Mouse (Mus musculus): ENCODE results near the gene Garnl3. TPM values are rescaled to one million over a fixed set of nuclear protein-coding genes. Genes with fewer than 3 reads are reported as not detected.

Garnl3 gene
- polyA plus RNA-seq, 1 experiment from 2014 or later, result 0.40 TPM

DNA sequence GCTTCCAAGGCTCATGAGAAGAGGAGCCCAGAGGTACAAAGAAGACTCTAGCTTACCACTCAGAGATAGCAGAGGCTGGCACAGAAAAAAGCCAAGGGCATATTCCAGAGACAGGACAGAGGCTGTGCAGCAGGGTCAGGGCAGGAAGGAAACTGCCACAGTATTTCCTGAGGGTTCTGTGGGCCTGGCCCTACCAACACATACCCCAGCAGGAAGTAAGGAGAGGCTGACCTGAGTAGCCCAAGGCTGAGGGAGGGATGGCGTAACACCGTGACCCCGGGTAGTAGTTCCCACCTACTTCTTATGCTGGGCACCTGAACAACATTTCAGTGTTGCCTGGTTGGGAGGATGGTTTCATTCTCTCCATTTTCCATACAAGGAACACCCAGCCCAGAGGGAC lies 35.6 kb upstream of the Garnl3 start:
- Histone ChIP-seq H3K9ac (replicated peaks) (no peak overlapping the region), H3K4me1 (ENCODE audit: insufficient read depth) (peaks cover 5% of the 10 kb centered on the region; the same call in 1 of the 2 replicates), H3K27me3 (ENCODE audit: insufficient read depth, low read length) (no peaks in the 10 kb centered on the region), H3K36me3 (replicated peaks; ENCODE audit: insufficient read depth, low read length) (0 out of 2 replicates have a peak, but pooled peaks cover 3% of the 10 kb centered on the region), H3K4me2 (ENCODE audit: low read depth, low read length) (no peak overlapping the region), H3K4me3 (ENCODE audit: low read depth, low read length) (no peak overlapping the region), H3K9me3 (ENCODE audit: low read length) (no peaks in the 10 kb centered on the region), H3K27ac (ENCODE audit: low read depth) (no peak overlapping the region)
- no peak for ATAC-seq
- TF ChIP-seq CTCF (IDR thresholded peaks at IDR 0.05; ENCODE audit: low read depth) (no peak), EP300 (IDR thresholded peaks at IDR 0.05; ENCODE audit: low read depth) (no peak)
- WGBS (ENCODE audit: insufficient replicate concordance), result 58% methylated on average over 3 of the region's 3 CpGs
- DNase-seq, result no peak

DNA sequence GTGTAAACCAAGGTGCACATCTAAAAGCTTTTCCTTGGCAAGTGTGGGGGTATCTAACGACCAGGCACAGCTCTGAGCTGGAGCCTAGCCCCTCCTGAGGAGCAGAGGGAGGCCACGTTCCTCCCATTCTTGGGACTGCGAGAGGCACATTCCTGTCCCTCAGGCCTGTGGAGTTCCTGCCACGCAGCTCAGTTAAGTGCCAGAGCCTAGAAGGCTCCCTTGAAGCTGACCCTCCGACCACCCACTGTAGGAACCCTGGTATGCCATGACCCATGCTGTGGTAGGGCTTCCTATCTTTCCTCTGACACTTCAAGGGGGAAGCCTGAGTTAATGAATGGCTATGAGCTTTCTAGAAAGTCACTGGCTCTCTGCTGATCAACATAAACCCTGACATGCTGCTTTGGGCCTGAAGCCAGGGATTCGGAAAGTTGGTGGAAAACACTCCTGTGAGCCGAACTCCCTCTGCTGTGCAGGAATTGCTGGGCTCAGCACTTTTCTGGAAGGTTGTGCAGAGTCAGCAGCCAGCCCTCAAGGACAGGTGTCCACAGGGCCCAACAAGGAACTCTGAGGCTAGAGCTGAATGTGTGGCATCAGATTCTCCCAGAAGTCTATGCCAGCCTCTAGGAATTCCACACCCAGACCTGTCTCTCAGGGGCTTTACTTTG lies 34.4 kb upstream of the Garnl3 start:
- DNase-seq, result no peak
- H3K4me2 ChIP-seq (ENCODE audit: low read depth, low read length), result no peak overlapping the region
- no peaks in the 10 kb centered on the region for H3K9me3 ChIP-seq (ENCODE audit: low read length)
- 61% methylated on average over 7 of the region's 7 CpGs for WGBS (ENCODE audit: insufficient replicate concordance)
- H3K9ac ChIP-seq (replicated peaks), result no peak overlapping the region
- H3K27ac ChIP-seq (ENCODE audit: low read depth), result 0 out of 2 replicates have a peak overlapping the region, but pooled peaks have one; percentile 0
- TF ChIP-seq EP300 (IDR thresholded peaks at IDR 0.05; ENCODE audit: low read depth), result no peak
- TF ChIP-seq CTCF (IDR thresholded peaks at IDR 0.05; ENCODE audit: low read depth), result no peak
- H3K4me1 ChIP-seq (ENCODE audit: insufficient read depth), result peaks cover 5% of the 10 kb centered on the region; the same call in 1 of the 2 replicates
- H3K36me3 ChIP-seq (replicated peaks; ENCODE audit: insufficient read depth, low read length), result 0 out of 2 replicates have a peak, but pooled peaks cover 3% of the 10 kb centered on the region
- no peak for ATAC-seq
- no peak overlapping the region for H3K4me3 ChIP-seq (ENCODE audit: low read depth, low read length)
- no peaks in the 10 kb centered on the region for H3K27me3 ChIP-seq (ENCODE audit: insufficient read depth, low read length)

DNA sequence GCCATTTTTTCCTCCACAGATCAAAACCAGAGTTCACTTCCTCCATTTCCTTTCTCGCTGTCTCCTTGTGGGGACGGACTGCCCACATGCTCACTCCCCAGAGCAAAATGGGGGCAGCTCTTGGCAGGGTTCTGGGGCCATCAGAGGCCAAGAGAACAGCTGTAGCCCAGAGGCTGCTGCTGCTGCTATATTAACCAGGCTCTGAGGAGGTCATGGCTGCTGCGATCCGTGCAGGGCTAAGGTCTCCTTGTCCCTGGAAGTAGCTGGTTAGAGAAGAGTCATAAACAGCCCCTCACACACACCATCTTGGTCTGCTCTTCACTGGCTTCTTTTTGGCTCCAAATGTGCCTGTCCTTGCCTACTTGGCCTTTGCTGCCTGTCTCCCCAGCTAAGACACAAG lies 33.8 kb upstream of the Garnl3 start:
- ATAC-seq (no peak), DNase-seq (no peak)
- Histone ChIP-seq H3K4me3 (ENCODE audit: low read depth, low read length) (no peak overlapping the region), H3K9me3 (ENCODE audit: low read length) (no peaks in the 10 kb centered on the region), H3K36me3 (replicated peaks; ENCODE audit: insufficient read depth, low read length) (no peaks in the 10 kb centered on the region), H3K4me2 (ENCODE audit: low read depth, low read length) (no peak overlapping the region), H3K27me3 (ENCODE audit: insufficient read depth, low read length) (no peaks in the 10 kb centered on the region), H3K9ac (replicated peaks) (no peak overlapping the region), H3K4me1 (ENCODE audit: insufficient read depth) (peaks cover 5% of the 10 kb centered on the region; the same call in 1 of the 2 replicates), H3K27ac (ENCODE audit: low read depth) (0 out of 2 replicates have a peak overlapping the region, but pooled peaks have one; percentile 0)
- TF ChIP-seq CTCF (IDR thresholded peaks at IDR 0.05; ENCODE audit: low read depth), result no peak
- TF ChIP-seq EP300 (IDR thresholded peaks at IDR 0.05; ENCODE audit: low read depth), result no peak
- WGBS (ENCODE audit: insufficient replicate concordance), result 55% methylated on average over 4 of the region's 4 CpGs

DNA sequence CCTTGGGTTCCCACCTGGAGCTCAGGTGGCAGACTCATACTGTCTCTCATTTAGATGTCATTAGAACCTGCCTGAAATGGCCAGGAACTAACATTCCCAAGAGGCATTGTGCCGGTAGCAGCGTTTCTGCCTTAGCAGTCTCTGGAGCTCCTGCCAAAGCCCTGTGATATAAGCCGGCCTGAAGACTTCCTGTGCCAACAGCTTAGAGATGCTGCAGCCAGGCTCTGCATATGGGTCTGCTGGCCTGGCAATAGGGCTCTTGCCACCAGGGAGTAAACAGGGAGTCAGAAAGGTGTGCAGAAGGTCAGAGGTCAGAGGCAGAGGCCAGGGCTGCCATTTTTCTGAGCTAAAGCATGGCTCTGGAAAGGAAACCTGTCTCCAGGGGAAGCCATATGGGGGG lies 33.2 kb upstream of the Garnl3 start:
- Histone ChIP-seq H3K4me1 (ENCODE audit: insufficient read depth) (peaks cover 5% of the 10 kb centered on the region; the same call in 1 of the 2 replicates), H3K4me2 (ENCODE audit: low read depth, low read length) (no peak overlapping the region), H3K4me3 (ENCODE audit: low read depth, low read length) (no peak overlapping the region), H3K9ac (replicated peaks) (no peak overlapping the region), H3K27me3 (ENCODE audit: insufficient read depth, low read length) (no peaks in the 10 kb centered on the region), H3K27ac (ENCODE audit: low read depth) (no peak overlapping the region), H3K9me3 (ENCODE audit: low read length) (no peaks in the 10 kb centered on the region), H3K36me3 (replicated peaks; ENCODE audit: insufficient read depth, low read length) (no peaks in the 10 kb centered on the region)
- TF ChIP-seq EP300 (IDR thresholded peaks at IDR 0.05; ENCODE audit: low read depth), result no peak
- no peak for TF ChIP-seq CTCF (IDR thresholded peaks at IDR 0.05; ENCODE audit: low read depth)
- DNase-seq (no peak), ATAC-seq (no peak)
- 73% methylated on average over 3 of the region's 3 CpGs for WGBS (ENCODE audit: insufficient replicate concordance)

DNA sequence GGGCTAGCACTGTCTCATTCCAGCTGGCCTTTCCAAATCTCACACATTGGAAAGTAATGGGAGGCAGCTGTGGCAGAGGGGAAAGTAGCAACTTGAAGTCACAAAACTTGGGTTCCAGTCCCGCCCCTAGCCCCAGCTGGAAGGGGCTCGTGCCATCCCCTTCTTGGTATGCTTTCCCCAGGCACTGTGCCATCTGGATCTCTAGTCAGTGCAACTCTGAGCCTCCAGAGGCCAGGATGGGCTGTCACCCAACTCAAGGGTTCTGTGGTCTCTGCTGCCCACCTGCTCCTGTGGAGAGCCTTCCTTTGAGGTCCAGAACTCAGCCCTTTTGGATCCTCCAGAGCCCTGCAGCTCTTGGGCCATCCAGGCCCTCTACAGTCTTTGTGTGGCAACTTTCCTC lies 30.7 kb upstream of the Garnl3 start:
- H3K27me3 ChIP-seq (ENCODE audit: insufficient read depth, low read length), result no peaks in the 10 kb centered on the region
- no peak for ATAC-seq
- H3K4me1 ChIP-seq (ENCODE audit: insufficient read depth), result peaks cover 4% of the 10 kb centered on the region; the same call in 1 of the 2 replicates
- no peak overlapping the region for H3K27ac ChIP-seq (ENCODE audit: low read depth)
- whole genome bisulfite sequencing (ENCODE audit: insufficient replicate concordance), result 84% methylated on average over 2 of the region's 2 CpGs
- H3K36me3 ChIP-seq (replicated peaks; ENCODE audit: insufficient read depth, low read length), result no peaks in the 10 kb centered on the region
- H3K4me3 ChIP-seq (ENCODE audit: low read depth, low read length), result no peak overlapping the region
- H3K9me3 ChIP-seq (ENCODE audit: low read length), result no peaks in the 10 kb centered on the region
- H3K4me2 ChIP-seq (ENCODE audit: low read depth, low read length), result no peak overlapping the region
- DNase-seq, result no peak
- TF ChIP-seq EP300 (IDR thresholded peaks at IDR 0.05; ENCODE audit: low read depth), result no peak
- no peak for TF ChIP-seq CTCF (IDR thresholded peaks at IDR 0.05; ENCODE audit: low read depth)
- no peak overlapping the region for H3K9ac ChIP-seq (replicated peaks)

DNA sequence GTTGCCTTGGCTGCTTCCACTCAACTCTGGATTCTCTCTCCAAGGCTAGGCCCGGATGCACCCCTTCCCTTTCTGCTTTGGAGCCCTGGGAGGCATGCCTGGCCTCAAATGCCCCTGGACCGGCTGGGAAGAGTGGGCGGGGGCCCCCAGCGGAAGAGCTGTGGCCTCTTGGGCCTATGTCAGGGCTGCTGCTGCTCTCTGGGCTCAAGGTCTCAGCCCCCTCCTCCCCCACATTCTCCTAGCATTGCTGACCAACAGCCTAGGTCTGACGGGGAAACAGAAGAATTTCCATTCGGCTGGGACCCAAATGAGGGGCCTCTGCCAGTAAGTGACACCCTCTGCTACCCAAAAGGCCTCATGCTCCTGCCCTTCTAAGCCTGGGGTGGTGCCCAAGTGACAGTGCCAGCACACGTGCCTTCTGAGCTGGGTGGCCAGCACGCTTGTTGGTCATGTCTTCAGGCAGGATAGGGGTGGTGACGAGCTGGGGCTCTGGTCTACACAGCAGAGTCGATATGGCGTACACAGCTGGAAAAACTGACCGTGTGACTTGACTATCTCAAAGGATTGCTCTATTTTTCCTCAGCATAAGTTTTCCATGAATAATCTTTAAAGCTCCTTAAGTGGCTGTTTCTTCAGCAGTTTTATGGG lies 29.0 kb upstream of the Garnl3 start:
- Histone ChIP-seq H3K4me1 (ENCODE audit: insufficient read depth) (no peaks in the 10 kb centered on the region), H3K9me3 (ENCODE audit: low read length) (no peaks in the 10 kb centered on the region), H3K4me3 (ENCODE audit: low read depth, low read length) (no peak overlapping the region), H3K9ac (replicated peaks) (no peak overlapping the region), H3K27me3 (ENCODE audit: insufficient read depth, low read length) (no peaks in the 10 kb centered on the region), H3K36me3 (replicated peaks; ENCODE audit: insufficient read depth, low read length) (no peaks in the 10 kb centered on the region), H3K4me2 (ENCODE audit: low read depth, low read length) (no peak overlapping the region), H3K27ac (ENCODE audit: low read depth) (no peak overlapping the region)
- no peak for TF ChIP-seq CTCF (IDR thresholded peaks at IDR 0.05; ENCODE audit: low read depth)
- 70% methylated on average over 12 of the region's 12 CpGs for WGBS (ENCODE audit: insufficient replicate concordance)
- no peak for DNase-seq
- no peak for ATAC-seq

Data from liver, postnatal 0 days (tissue).